Mouse (Mus musculus): ENCODE results near the gene Ndufc2.
"Not testable (repeated sequence)": the region's sequence is repeated elsewhere in the genome, so short reads cannot be mapped to it uniquely, and the experiment has no call there.

Gene Ndufc2

GRCm38 (mm10) chr7:97427778-97428420 is 28.1 kb downstream of the Ndufc2 start:
- DNase-seq: no peak

GRCm38 (mm10) chr7:97429705-97430104 is 29.9 kb downstream of the Ndufc2 start:
- peak; percentile 51 for DNase-seq

GRCm38 (mm10) chr7:97433517-97433916 is 33.7 kb downstream of the Ndufc2 start:
- not testable (repeated sequence) for DNase-seq

GRCm38 (mm10) chr7:97434517-97434916 is 34.7 kb downstream of the Ndufc2 start:
- no peak for DNase-seq

GRCm38 (mm10) chr7:97438986-97439385 is 39.2 kb downstream of the Ndufc2 start:
- DNase-seq: no peak

GRCm38 (mm10) chr7:97446171-97446925 is 46.5 kb downstream of the Ndufc2 start:
- peak; percentile 74 for DNase-seq

- peak; percentile 52 for DNase-seq
Observed at GRCm38 (mm10) chr7:97447050-97447531, 47.3 kb downstream of the Ndufc2 start.

GRCm38 (mm10) chr7:97451023-97451422 is 51.2 kb downstream of the Ndufc2 start, which contains the start of gene Kctd14:
Gene Kctd14, plus strand, starts transcription at chr7:97451323.
- not testable (repeated sequence) for DNase-seq

- no peak for DNase-seq
Observed at GRCm38 (mm10) chr7:97452196-97452595, 52.4 kb downstream of the Ndufc2 start.

GRCm38 (mm10) chr7:97453141-97453921 is 53.5 kb downstream of the Ndufc2 start:
- peak; percentile 22 for DNase-seq

- peak; percentile 38 for DNase-seq
Observed at GRCm38 (mm10) chr7:97454795-97455194, 55.0 kb downstream of the Ndufc2 start.

- no peak for DNase-seq
Observed at GRCm38 (mm10) chr7:97455577-97455976, 55.8 kb downstream of the Ndufc2 start.
